Mouse (Mus musculus) liver, postnatal 0 days (tissue): ENCODE data around the gene Sec14l5.

Experiments
- CTCF ChIP-seq: sonication (generic); IDR thresholded peaks from 2 replicates; pipeline ENCODE4 v1.5.1; 2016; ENCODE audit warnings: antibody characterized with exemption, low read depth
- EP300 ChIP-seq: IDR thresholded peaks from 2 replicates; pipeline ENCODE4 v1.6.1; 2016; ENCODE audit warnings: antibody characterized with exemption, low read depth, mild to moderate bottlenecking

DNA sequence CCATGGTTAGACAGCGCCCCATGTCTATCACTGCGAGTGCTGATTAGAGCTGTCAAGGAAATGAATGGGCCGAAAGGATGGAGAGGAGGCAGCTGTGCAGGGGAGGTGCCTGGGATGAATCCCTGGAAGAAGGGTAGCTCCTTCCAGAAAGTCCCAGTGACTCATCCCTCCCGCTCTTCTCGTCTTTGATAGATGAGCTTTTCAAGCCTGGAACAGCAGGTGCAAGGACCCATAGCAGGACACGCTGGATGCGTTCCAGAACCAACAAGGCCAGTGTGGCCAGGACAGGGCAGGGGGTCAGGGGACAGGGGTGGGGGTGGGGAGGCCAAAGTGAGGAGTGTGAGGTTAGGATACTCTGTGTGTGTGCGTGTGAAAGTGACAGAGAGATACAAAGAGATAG is 12.3 kb downstream of the Sec14l5 start:
- TF ChIP-seq CTCF (no peak), EP300 (no peak)
